Mouse (Mus musculus) liver, embryonic 15.5 days (tissue): ENCODE measurements at regions not wholly inside any gene's neighbourhood (a gene's known extent, or its start where the extent isn't known, plus 50 kb on each side); places are given as distances from the start of the nearest gene placed in this dataset.

Experiments
- ATAC-seq: fragments of 200-750 bp; cut with Nextera tagmentation; 2 replicates; pipeline ENCODE4 v1.8.0; 2017; ENCODE audit warnings: moderate number of reproducible peaks, mild to moderate bottlenecking, moderate library complexity; ENCODE audit not compliant: insufficient read depth
- H3K27ac ChIP-seq: fragments of 300-500 bp; sonication (generic); replicated peaks from 2 replicates; pipeline ENCODE4 v1.5.1; 2015; ENCODE audit warnings: mild to moderate bottlenecking, inconsistent platforms
- H3K27me3 ChIP-seq: fragments of 300-500 bp; sonication (generic); 2 replicates; pipeline ENCODE4 v1.6.1; 2015; ENCODE audit warnings: mild to moderate bottlenecking, inconsistent platforms
- H3K36me3 ChIP-seq: fragments of 300-500 bp; sonication (generic); replicated peaks from 2 replicates; pipeline ENCODE4 v1.6.1; 2015; ENCODE audit warnings: moderate library complexity, mild to moderate bottlenecking, inconsistent platforms
- H3K4me1 ChIP-seq: fragments of 300-500 bp; sonication (generic); replicated peaks from 2 replicates; pipeline ENCODE4 v1.6.1; 2015; ENCODE audit warnings: inconsistent platforms
- H3K4me2 ChIP-seq: fragments of 300-500 bp; sonication (generic); 2 replicates; pipeline ENCODE4 v1.6.1; 2015; ENCODE audit warnings: moderate library complexity, mild to moderate bottlenecking, inconsistent platforms
- H3K4me3 ChIP-seq: fragments of 300-500 bp; sonication (generic); replicated peaks from 2 replicates; pipeline ENCODE4 v1.5.1; 2015; ENCODE audit warnings: mild to moderate bottlenecking, inconsistent platforms
- H3K9ac ChIP-seq: fragments of 300-500 bp; sonication (generic); 2 replicates; pipeline ENCODE4 v1.6.1; 2015; ENCODE audit warnings: moderate library complexity, mild to moderate bottlenecking, inconsistent platforms
- H3K9me3 ChIP-seq: fragments of 300-500 bp; sonication (generic); replicated peaks from 2 replicates; pipeline ENCODE4 v1.6.1; 2016; ENCODE audit warnings: inconsistent platforms
- WGBS: fragments of 180-500 bp; shearing (Covaris S2); methylation state at CpG from one replicate; pipeline ENCODE4 v1.1.7; 2015; ENCODE audit warnings: mixed read lengths; ENCODE audit not compliant: insufficient replicate concordance; 5-methylcytosine and 5-hydroxymethylcytosine counted together

DNA sequence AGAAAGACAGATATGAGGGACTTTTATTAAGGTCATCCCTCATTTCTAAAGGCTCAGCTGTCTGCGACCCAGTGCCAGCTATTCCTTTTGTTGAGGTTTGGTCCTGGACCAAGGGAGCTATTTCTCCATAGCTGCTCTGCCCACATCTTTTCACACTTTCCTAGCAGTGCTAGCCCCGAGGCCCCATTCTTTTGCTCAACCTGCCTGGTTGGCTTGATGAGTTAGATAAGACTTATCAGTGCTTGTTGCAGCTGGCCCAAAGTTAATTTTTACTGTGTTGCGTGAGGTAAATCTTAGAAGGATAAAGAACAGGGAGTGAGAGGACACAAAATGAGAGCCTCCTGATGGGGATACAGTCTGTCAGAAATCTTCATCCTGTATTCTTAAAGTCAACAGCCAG lies 138.5 kb upstream of the Mylip start:
- Histone ChIP-seq H3K27ac (no peak overlapping the region), H3K4me2 (no peak overlapping the region), H3K4me3 (no peak overlapping the region), H3K9ac (no peak overlapping the region), H3K9me3 (no peaks in the 10 kb centered on the region), H3K27me3 (peaks cover 91% of the 10 kb centered on the region), H3K4me1 (no peaks in the 10 kb centered on the region), H3K36me3 (no peaks in the 10 kb centered on the region)
- ATAC-seq, result no peak
- 32% methylated on average over 3 of the region's 3 CpGs for WGBS

- H3K9me3 ChIP-seq, result no peaks in the 10 kb centered on the region
- H3K4me2 ChIP-seq, result no peak overlapping the region
- H3K4me3 ChIP-seq, result no peak overlapping the region
- no peak for ATAC-seq
- peaks cover 88% of the 10 kb centered on the region for H3K27me3 ChIP-seq
- no peak overlapping the region for H3K27ac ChIP-seq
- no peak overlapping the region for H3K9ac ChIP-seq
- H3K4me1 ChIP-seq, result no peaks in the 10 kb centered on the region
- no peaks in the 10 kb centered on the region for H3K36me3 ChIP-seq
- 63% methylated on average over 3 of the region's 3 CpGs for WGBS
Observed at GRCm38 (mm10) chr13:45252126-45252525, 137.4 kb upstream of the Mylip start.

DNA sequence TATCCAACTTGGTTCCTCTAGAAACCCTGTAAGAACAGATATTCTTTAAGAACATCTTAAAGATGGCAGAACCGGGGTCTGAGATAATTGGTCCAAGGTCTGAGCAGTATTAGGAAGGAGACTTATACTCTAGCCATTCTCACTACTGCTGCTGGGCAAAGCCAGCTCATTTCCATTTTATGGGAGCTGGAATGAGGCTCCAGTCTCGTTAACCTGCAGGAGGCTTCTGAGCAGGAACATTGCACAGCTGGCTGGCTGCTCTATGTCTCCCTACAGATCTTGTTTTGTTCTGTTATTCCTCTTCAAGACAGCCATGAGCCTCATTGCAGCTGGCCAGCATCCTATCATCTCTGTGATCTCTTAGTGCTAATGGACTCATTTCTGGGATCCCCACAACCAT lies 136.3 kb upstream of the Mylip start:
- peaks cover 85% of the 10 kb centered on the region for H3K27me3 ChIP-seq
- 41% methylated on average over 2 of the region's 2 CpGs for WGBS

DNA sequence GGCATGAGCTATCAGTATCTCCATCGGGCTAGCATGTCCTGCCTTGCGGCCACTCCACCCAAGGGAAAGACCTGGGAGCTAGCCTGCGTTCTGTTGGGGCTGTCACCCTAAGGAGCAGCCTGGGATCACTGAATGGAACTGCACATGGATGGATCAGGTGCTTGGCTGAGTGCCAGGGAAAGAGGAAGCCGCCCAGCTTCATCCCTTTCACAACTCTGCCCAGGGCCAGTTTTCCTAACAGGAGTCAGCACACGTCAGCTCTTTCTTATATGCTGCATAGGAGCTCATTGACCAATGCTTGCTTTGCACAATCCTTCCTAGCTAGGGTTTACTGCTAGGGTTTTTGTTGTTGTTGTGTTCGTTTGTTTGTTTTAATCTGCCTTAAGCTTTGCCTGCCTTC lies 134.3 kb upstream of the Mylip start:
- ATAC-seq, result no peak
- Histone ChIP-seq H3K9ac (no peak overlapping the region), H3K4me2 (no peak overlapping the region), H3K9me3 (no peaks in the 10 kb centered on the region), H3K36me3 (no peaks in the 10 kb centered on the region), H3K27ac (no peak overlapping the region), H3K4me1 (no peaks in the 10 kb centered on the region), H3K27me3 (peaks cover 70% of the 10 kb centered on the region), H3K4me3 (no peak overlapping the region)
- 59% methylated on average over 6 of the region's 6 CpGs for WGBS

More for the DNA sequence above, 136.3 kb upstream of the Mylip start:
- Histone ChIP-seq H3K36me3 (no peaks in the 10 kb centered on the region), H3K9ac (no peak overlapping the region), H3K9me3 (no peaks in the 10 kb centered on the region), H3K4me3 (no peak overlapping the region), H3K4me1 (no peaks in the 10 kb centered on the region), H3K4me2 (no peak overlapping the region), H3K27ac (no peak overlapping the region)
- ATAC-seq, result no peak

DNA sequence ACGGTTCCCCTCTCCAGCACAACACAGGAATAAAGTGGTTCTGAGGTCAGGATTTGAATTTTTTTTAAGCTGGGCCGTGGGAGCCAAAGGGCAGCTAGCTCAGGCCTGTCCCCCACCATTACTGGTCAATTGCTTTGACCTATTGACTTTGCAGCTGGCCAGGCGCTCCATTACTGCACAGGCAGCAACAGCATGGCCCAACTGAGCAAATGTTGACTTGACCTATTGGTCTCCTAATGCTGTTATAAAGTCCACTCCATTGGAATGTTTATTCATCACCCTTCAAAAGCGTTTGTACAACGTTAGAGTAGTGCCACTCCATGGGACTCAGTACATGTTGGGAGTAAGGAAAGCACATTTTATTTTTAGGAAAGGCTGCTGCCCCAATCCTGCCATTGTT lies 127.5 kb upstream of the Mylip start:
- no peak overlapping the region for H3K4me3 ChIP-seq
- 41% methylated on average over 5 of the region's 5 CpGs for WGBS

GRCm38 (mm10) chr13:45266287-45267064 lies 123.1 kb upstream of the Mylip start:
- no peak overlapping the region for H3K4me3 ChIP-seq
- no peak for ATAC-seq
- 59% methylated on average over 6 of the region's 6 CpGs for WGBS
- H3K27ac ChIP-seq, result no peak overlapping the region
- no peaks in the 10 kb centered on the region for H3K9me3 ChIP-seq
- H3K4me1 ChIP-seq, result no peaks in the 10 kb centered on the region
- H3K9ac ChIP-seq, result no peak overlapping the region
- H3K4me2 ChIP-seq, result no peak overlapping the region
- no peaks in the 10 kb centered on the region for H3K36me3 ChIP-seq
- peaks cover 78% of the 10 kb centered on the region for H3K27me3 ChIP-seq

More for the DNA sequence above, 127.5 kb upstream of the Mylip start:
- H3K4me1 ChIP-seq, result no peaks in the 10 kb centered on the region
- H3K9me3 ChIP-seq, result no peaks in the 10 kb centered on the region
- no peak overlapping the region for H3K9ac ChIP-seq
- ATAC-seq, result peak; percentile 66
- no peak overlapping the region for H3K27ac ChIP-seq
- no peak overlapping the region for H3K4me2 ChIP-seq
- no peaks in the 10 kb centered on the region for H3K36me3 ChIP-seq
- peaks cover 56% of the 10 kb centered on the region for H3K27me3 ChIP-seq

DNA sequence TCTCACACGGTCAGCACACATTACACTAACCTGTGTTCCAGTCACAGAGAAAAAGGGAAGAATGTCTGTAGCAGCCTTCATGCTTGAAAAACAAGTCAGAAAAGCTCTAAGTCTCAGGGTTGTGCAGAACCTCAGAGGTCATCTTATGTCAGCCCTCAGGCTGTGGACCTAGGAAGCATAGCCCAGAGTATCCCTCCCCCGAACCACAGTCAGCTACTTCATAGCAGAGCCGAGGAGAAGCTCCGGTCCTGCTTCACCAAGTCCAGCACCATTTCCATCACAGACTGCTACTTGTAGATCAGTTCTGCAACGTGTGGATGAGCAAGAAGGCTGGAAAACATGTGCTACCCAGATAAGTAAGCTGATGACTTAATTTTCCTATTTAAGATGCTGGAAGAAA lies 122.1 kb upstream of the Mylip start:
- WGBS, result 54% methylated on average over 5 of the region's 5 CpGs

DNA sequence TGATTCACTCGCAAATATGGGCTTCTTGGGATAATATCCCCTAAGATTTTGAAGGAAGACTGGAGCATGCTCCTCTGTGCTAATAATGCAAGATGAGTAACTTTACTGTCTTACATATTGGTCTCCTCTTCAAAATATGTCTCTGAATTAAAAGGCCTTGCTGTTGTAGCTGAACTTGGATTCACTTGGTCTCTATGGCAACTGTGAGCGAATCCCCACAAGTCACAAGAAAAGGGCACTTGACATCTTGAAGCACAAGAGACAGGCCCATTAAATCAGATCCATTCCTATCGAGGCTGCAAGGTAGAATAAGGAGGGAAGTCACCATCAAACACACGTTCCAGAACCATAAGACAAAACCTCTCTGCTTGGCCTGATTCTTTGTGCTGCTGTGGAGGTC lies 121.6 kb upstream of the Mylip start:
- no peak overlapping the region for H3K4me3 ChIP-seq
- WGBS, result 58% methylated on average over 4 of the region's 4 CpGs
- no peak overlapping the region for H3K9ac ChIP-seq
- H3K27me3 ChIP-seq, result peaks cover 85% of the 10 kb centered on the region
- H3K36me3 ChIP-seq, result no peaks in the 10 kb centered on the region
- no peak overlapping the region for H3K27ac ChIP-seq
- no peak overlapping the region for H3K4me2 ChIP-seq
- H3K4me1 ChIP-seq, result no peaks in the 10 kb centered on the region
- no peak for ATAC-seq
- no peaks in the 10 kb centered on the region for H3K9me3 ChIP-seq

More for the DNA sequence above, 122.1 kb upstream of the Mylip start:
- no peak for ATAC-seq
- no peak overlapping the region for H3K4me3 ChIP-seq
- H3K27me3 ChIP-seq, result peaks cover 82% of the 10 kb centered on the region
- H3K4me2 ChIP-seq, result no peak overlapping the region
- H3K9me3 ChIP-seq, result no peaks in the 10 kb centered on the region
- H3K4me1 ChIP-seq, result no peaks in the 10 kb centered on the region
- H3K9ac ChIP-seq, result no peak overlapping the region
- H3K27ac ChIP-seq, result no peak overlapping the region
- no peaks in the 10 kb centered on the region for H3K36me3 ChIP-seq

GRCm38 (mm10) chr13:45274261-45274884 lies 115.2 kb upstream of the Mylip start:
- WGBS, result 36% methylated on average over 8 of the region's 8 CpGs
- H3K4me2 ChIP-seq, result no peak overlapping the region
- no peak overlapping the region for H3K9ac ChIP-seq
- no peaks in the 10 kb centered on the region for H3K4me1 ChIP-seq
- no peak overlapping the region for H3K4me3 ChIP-seq
- peaks cover 95% of the 10 kb centered on the region for H3K27me3 ChIP-seq
- H3K9me3 ChIP-seq, result no peaks in the 10 kb centered on the region
- no peaks in the 10 kb centered on the region for H3K36me3 ChIP-seq
- H3K27ac ChIP-seq, result no peak overlapping the region
- ATAC-seq, result no peak

- Histone ChIP-seq H3K36me3 (no peaks in the 10 kb centered on the region), H3K4me2 (no peak overlapping the region), H3K4me1 (no peaks in the 10 kb centered on the region), H3K4me3 (no peak overlapping the region), H3K9ac (no peak overlapping the region), H3K9me3 (no peaks in the 10 kb centered on the region), H3K27me3 (peaks cover 94% of the 10 kb centered on the region), H3K27ac (no peak overlapping the region)
- WGBS, result 58% methylated on average over 5 of the region's 5 CpGs
- ATAC-seq, result no peak
Observed at GRCm38 (mm10) chr13:45275391-45275790, 114.2 kb upstream of the Mylip start.

- Histone ChIP-seq H3K9me3 (no peaks in the 10 kb centered on the region), H3K27me3 (peaks cover 96% of the 10 kb centered on the region), H3K4me3 (no peak overlapping the region), H3K4me1 (no peaks in the 10 kb centered on the region), H3K36me3 (no peaks in the 10 kb centered on the region), H3K27ac (no peak overlapping the region), H3K4me2 (no peak overlapping the region), H3K9ac (no peak overlapping the region)
- no peak for ATAC-seq
- WGBS, result 50% methylated on average over 7 of the region's 7 CpGs
Observed at GRCm38 (mm10) chr13:45277842-45278416, 111.6 kb upstream of the Mylip start.
